Mouse (Mus musculus): ENCODE measurements at regions not wholly inside any gene's neighbourhood (a gene's known extent, or its start where the extent isn't known, plus 50 kb on each side); places are given as distances from the start of the nearest gene placed in this dataset.

DNA sequence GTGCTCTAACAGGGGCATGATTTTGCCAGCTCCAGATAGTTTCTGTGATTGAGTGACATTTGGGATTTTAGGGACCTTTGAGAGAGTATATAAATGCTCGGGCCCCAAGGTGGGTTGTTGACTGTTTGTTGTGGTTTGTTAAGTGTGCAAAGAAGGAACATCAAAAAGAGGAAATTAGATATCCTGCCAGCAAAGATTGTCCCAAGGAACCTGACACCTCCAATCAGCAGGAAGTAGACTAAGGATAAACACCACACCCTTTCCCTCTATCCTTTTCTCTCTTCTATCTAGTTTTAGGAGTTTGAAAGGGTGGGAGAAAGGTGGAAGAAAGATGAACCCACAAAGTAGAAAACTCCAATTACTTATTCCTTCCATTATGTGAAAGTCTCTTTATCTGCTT, 103.9 kb upstream of the P2ry1 start:
- no peak for ATAC-seq (ENCODE audit: insufficient number of reproducible peaks, low FRiP score, low TSS enrichment)

- no peak for ATAC-seq (ENCODE audit: insufficient number of reproducible peaks, low FRiP score, low TSS enrichment)
These were observed 101.0 kb upstream of the P2ry1 start for GRCm38 (mm10) chr3:60901571-60901970.

- ATAC-seq (ENCODE audit: insufficient number of reproducible peaks, low FRiP score, low TSS enrichment) = no peak
These were observed 86.2 kb upstream of the P2ry1 start for GRCm38 (mm10) chr3:60916411-60916810.

DNA sequence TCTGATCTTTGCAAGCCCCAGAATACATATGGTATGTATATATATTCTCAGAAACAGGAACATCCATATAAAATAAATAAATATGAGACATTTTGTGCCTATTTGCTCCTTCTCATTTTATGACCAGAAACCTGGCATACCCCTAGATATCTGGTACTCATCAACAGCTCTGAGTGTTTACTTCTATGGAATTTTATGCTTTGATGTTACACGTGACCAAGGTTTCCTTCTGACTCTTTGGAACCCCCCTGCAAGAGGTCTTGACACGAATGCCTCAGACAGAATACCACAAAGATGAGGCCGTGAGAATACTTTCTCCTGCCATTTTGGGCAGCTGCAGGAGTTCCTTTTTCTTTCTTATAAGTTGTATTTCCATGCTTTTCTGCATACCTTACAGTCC, 85.3 kb upstream of the P2ry1 start:
- no peak for ATAC-seq (ENCODE audit: insufficient number of reproducible peaks, low FRiP score, low TSS enrichment)

DNA sequence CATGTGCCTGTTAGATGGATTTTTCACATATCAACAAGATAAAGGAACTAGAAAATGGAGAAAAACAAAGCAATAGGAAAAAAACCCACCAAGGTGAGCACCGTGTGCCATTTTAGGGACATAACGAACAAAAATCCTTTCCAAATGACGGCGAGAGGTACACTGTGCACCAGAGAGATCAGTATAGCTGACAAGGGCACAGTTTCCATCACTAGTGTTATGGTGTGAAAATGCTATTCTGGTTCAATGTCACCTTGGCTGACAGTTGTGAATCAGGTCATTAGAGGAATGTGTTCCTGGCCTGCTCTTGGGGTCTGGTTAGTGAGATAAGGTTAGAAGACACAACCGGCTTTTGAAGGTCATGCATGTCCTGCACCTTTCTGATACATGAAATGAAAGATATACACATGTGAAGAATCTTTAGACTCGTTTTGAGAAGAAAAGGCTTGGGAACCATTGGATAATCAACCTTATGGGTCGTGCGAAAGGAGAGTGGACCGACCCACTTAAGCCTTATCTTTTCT, 76.5 kb upstream of the P2ry1 start:
- ATAC-seq (ENCODE audit: insufficient number of reproducible peaks, low FRiP score, low TSS enrichment) = no peak

- ATAC-seq (ENCODE audit: insufficient number of reproducible peaks, low FRiP score, low TSS enrichment) = no peak
These were observed 73.7 kb upstream of the P2ry1 start for GRCm38 (mm10) chr3:60928910-60929309.

GRCm38 (mm10) chr3:60934492-60934891, 68.1 kb upstream of the P2ry1 start:
- no peak for ATAC-seq (ENCODE audit: insufficient number of reproducible peaks, low FRiP score, low TSS enrichment)

DNA sequence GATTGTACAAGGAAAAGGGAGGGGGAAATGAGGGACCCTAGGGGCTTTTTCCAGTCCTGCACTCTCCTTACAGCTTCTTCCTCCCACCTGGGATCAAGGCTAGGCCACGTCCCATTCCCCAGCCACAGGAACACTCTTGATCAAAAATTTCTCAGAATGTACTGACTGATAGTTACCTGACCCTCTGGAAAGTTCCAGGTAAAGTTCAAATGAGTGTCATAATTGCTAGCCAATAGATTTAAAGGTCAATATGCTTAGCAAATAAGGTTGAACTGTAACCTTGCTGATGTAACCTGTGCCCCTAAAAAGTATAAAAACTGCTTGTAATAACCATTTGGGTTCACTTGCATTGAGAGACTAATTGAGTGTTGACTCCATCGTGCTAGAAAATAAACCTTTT, 61.1 kb upstream of the P2ry1 start:
- ATAC-seq (ENCODE audit: insufficient number of reproducible peaks, low FRiP score, low TSS enrichment) = no peak

GRCm38 (mm10) chr3:60948897-60949296, 53.7 kb upstream of the P2ry1 start:
- ATAC-seq (ENCODE audit: insufficient number of reproducible peaks, low FRiP score, low TSS enrichment) = no peak

All from cerebellum, adult (tissue).